Mouse (Mus musculus) heart, postnatal 0 days (tissue): ENCODE results near the gene Mob3b.

Experiments
- CTCF ChIP-seq: IDR thresholded peaks from 2 replicates; pipeline ENCODE4 v1.5.1; 2016; ENCODE audit warnings: antibody characterized with exemption, control low read depth, low read depth
- EP300 ChIP-seq: IDR thresholded peaks from 2 replicates; pipeline ENCODE4 v1.6.1; 2016; ENCODE audit warnings: antibody characterized with exemption, low read depth

GRCm38 (mm10) chr4:34976916-34977702 is 180.2 kb downstream of the Mob3b start:
- no peak for TF ChIP-seq CTCF
- TF ChIP-seq EP300, result no peak
